Mouse (Mus musculus): ENCODE results near the gene Galnt6. TPM values are rescaled to one million over a fixed set of nuclear protein-coding genes. Genes with fewer than 3 reads are reported as not detected.

Gene Galnt6
- total and polyA plus RNA-seq, 2 experiments from 2014 or later, result 0.34 to 0.37 TPM

GRCm38 (mm10) chr15:100717933-100718332, 11.2 kb downstream of the Galnt6 start:
- ATAC-seq (no peak), DNase-seq (ENCODE audit: low spot score) (no peak)
- Histone ChIP-seq H3K27ac (no peak overlapping the region), H3K4me2 (ENCODE audit: low read depth, low read length) (no peak overlapping the region), H3K4me1 (ENCODE audit: insufficient read depth, low read length) (no peaks in the 10 kb centered on the region), H3K27me3 (ENCODE audit: insufficient read depth, low read length) (no peaks in the 10 kb centered on the region), H3K36me3 (ENCODE audit: insufficient read depth, low read length) (no peaks in the 10 kb centered on the region), H3K9ac (replicated peaks; ENCODE audit: low read length) (no peak overlapping the region), H3K9me3 (ENCODE audit: low read length) (no peaks in the 10 kb centered on the region), H3K4me3 (ENCODE audit: low read length) (no peak overlapping the region)
- no peak for TF ChIP-seq CTCF (IDR thresholded peaks at IDR 0.05; ENCODE audit: low read depth)
- WGBS, result 86% methylated on average over 6 of the region's 6 CpGs

GRCm38 (mm10) chr15:100715399-100715993, 13.7 kb downstream of the Galnt6 start:
- Histone ChIP-seq H3K27ac (no peak overlapping the region), H3K4me3 (ENCODE audit: low read length) (no peak overlapping the region), H3K9me3 (ENCODE audit: low read length) (no peaks in the 10 kb centered on the region), H3K36me3 (ENCODE audit: insufficient read depth, low read length) (no peaks in the 10 kb centered on the region), H3K9ac (replicated peaks; ENCODE audit: low read length) (no peak overlapping the region), H3K4me1 (ENCODE audit: insufficient read depth, low read length) (no peaks in the 10 kb centered on the region), H3K27me3 (ENCODE audit: insufficient read depth, low read length) (no peaks in the 10 kb centered on the region), H3K4me2 (ENCODE audit: low read depth, low read length) (no peak overlapping the region)
- no peak for TF ChIP-seq CTCF (IDR thresholded peaks at IDR 0.05; ENCODE audit: low read depth)
- DNase-seq (ENCODE audit: low spot score) (no peak), ATAC-seq (no peak)
- WGBS, result 66% methylated on average over 9 of the region's 9 CpGs

GRCm38 (mm10) chr15:100714470-100714869, 14.7 kb downstream of the Galnt6 start:
- no peak overlapping the region for H3K9ac ChIP-seq (replicated peaks; ENCODE audit: low read length)
- DNase-seq (ENCODE audit: low spot score) (no peak), ATAC-seq (no peak)
- no peak overlapping the region for H3K4me3 ChIP-seq (ENCODE audit: low read length)
- TF ChIP-seq CTCF (IDR thresholded peaks at IDR 0.05; ENCODE audit: low read depth), result no peak
- H3K27ac ChIP-seq, result no peak overlapping the region
- H3K4me1 ChIP-seq (ENCODE audit: insufficient read depth, low read length), result no peaks in the 10 kb centered on the region
- H3K27me3 ChIP-seq (ENCODE audit: insufficient read depth, low read length), result no peaks in the 10 kb centered on the region
- WGBS, result 89% methylated on average over 8 of the region's 8 CpGs
- no peak overlapping the region for H3K4me2 ChIP-seq (ENCODE audit: low read depth, low read length)
- H3K36me3 ChIP-seq (ENCODE audit: insufficient read depth, low read length), result no peaks in the 10 kb centered on the region
- H3K9me3 ChIP-seq (ENCODE audit: low read length), result no peaks in the 10 kb centered on the region

- ATAC-seq (no peak), DNase-seq (ENCODE audit: low spot score) (no peak)
- no peak overlapping the region for H3K4me2 ChIP-seq (ENCODE audit: low read depth, low read length)
- H3K9ac ChIP-seq (replicated peaks; ENCODE audit: low read length), result no peak overlapping the region
- no peaks in the 10 kb centered on the region for H3K27me3 ChIP-seq (ENCODE audit: insufficient read depth, low read length)
- H3K4me3 ChIP-seq (ENCODE audit: low read length), result no peak overlapping the region
- H3K9me3 ChIP-seq (ENCODE audit: low read length), result no peaks in the 10 kb centered on the region
- H3K27ac ChIP-seq, result no peak overlapping the region
- H3K4me1 ChIP-seq (ENCODE audit: insufficient read depth, low read length), result no peaks in the 10 kb centered on the region
- no peaks in the 10 kb centered on the region for H3K36me3 ChIP-seq (ENCODE audit: insufficient read depth, low read length)
- TF ChIP-seq CTCF (IDR thresholded peaks at IDR 0.05; ENCODE audit: low read depth), result no peak
- WGBS, result 52% methylated on average over 6 of the region's 6 CpGs
Observed at GRCm38 (mm10) chr15:100710838-100711237, 18.3 kb downstream of the Galnt6 start.

- DNase-seq (ENCODE audit: low spot score), result no peak
- WGBS, result 81% methylated on average over 8 of the region's 8 CpGs
Observed at GRCm38 (mm10) chr15:100708433-100709078, 20.6 kb downstream of the Galnt6 start.

GRCm38 (mm10) chr15:100706226-100706625, 22.9 kb downstream of the Galnt6 start:
- ATAC-seq (no peak), DNase-seq (ENCODE audit: low spot score) (no peak)
- no peaks in the 10 kb centered on the region for H3K27me3 ChIP-seq (ENCODE audit: insufficient read depth, low read length)
- H3K4me3 ChIP-seq (ENCODE audit: low read length), result no peak overlapping the region
- H3K36me3 ChIP-seq (ENCODE audit: insufficient read depth, low read length), result no peaks in the 10 kb centered on the region
- WGBS, result 68% methylated on average over 8 of the region's 8 CpGs
- no peak overlapping the region for H3K9ac ChIP-seq (replicated peaks; ENCODE audit: low read length)
- H3K27ac ChIP-seq, result no peak overlapping the region
- H3K4me1 ChIP-seq (ENCODE audit: insufficient read depth, low read length), result no peaks in the 10 kb centered on the region
- H3K4me2 ChIP-seq (ENCODE audit: low read depth, low read length), result no peak overlapping the region
- no peak for TF ChIP-seq CTCF (IDR thresholded peaks at IDR 0.05; ENCODE audit: low read depth)
- no peaks in the 10 kb centered on the region for H3K9me3 ChIP-seq (ENCODE audit: low read length)

More at GRCm38 (mm10) chr15:100708433-100709078, 20.6 kb downstream of the Galnt6 start:
- no peak overlapping the region for H3K4me2 ChIP-seq (ENCODE audit: low read depth, low read length)
- no peak overlapping the region for H3K4me3 ChIP-seq (ENCODE audit: low read length)
- no peak for ATAC-seq
- H3K9me3 ChIP-seq (ENCODE audit: low read length), result no peaks in the 10 kb centered on the region
- H3K9ac ChIP-seq (replicated peaks; ENCODE audit: low read length), result no peak overlapping the region
- no peaks in the 10 kb centered on the region for H3K27me3 ChIP-seq (ENCODE audit: insufficient read depth, low read length)
- TF ChIP-seq CTCF (IDR thresholded peaks at IDR 0.05; ENCODE audit: low read depth), result no peak
- no peaks in the 10 kb centered on the region for H3K4me1 ChIP-seq (ENCODE audit: insufficient read depth, low read length)
- no peaks in the 10 kb centered on the region for H3K36me3 ChIP-seq (ENCODE audit: insufficient read depth, low read length)
- no peak overlapping the region for H3K27ac ChIP-seq

GRCm38 (mm10) chr15:100705376-100705775, 23.8 kb downstream of the Galnt6 start:
- no peak for TF ChIP-seq CTCF (IDR thresholded peaks at IDR 0.05; ENCODE audit: low read depth)
- Histone ChIP-seq H3K9ac (replicated peaks; ENCODE audit: low read length) (no peak overlapping the region), H3K4me3 (ENCODE audit: low read length) (no peak overlapping the region), H3K4me2 (ENCODE audit: low read depth, low read length) (no peak overlapping the region), H3K36me3 (ENCODE audit: insufficient read depth, low read length) (no peaks in the 10 kb centered on the region), H3K9me3 (ENCODE audit: low read length) (no peaks in the 10 kb centered on the region), H3K27me3 (ENCODE audit: insufficient read depth, low read length) (no peaks in the 10 kb centered on the region), H3K4me1 (ENCODE audit: insufficient read depth, low read length) (no peaks in the 10 kb centered on the region), H3K27ac (no peak overlapping the region)
- no peak for ATAC-seq
- no peak for DNase-seq (ENCODE audit: low spot score)
- WGBS, result 72% methylated on average over 1 of the region's 1 CpGs

All from hindbrain, postnatal 0 days (tissue).